Mouse (Mus musculus) MEL (cell line): ENCODE results near the gene Cacna1h. TPM values are rescaled to one million over a fixed set of nuclear protein-coding genes. Genes with fewer than 3 reads are reported as not detected.

Source experiments
- DNase-seq: peaks from one replicate; pipeline ENCODE4 v3.0.0; 2011; ENCODE audit warnings: low read depth, low spot score
- H3K27ac ChIP-seq: 2 replicates; pipeline ENCODE4 v1.5.1; 2012; ENCODE audit warnings: low read depth, mild to moderate bottlenecking, control low read depth, low read length, moderate library complexity; ENCODE audit not compliant: control insufficient read depth
- H3K27me3 ChIP-seq, 2 experiments: fragments of 150-350 bp in 1 of 2; sonication (generic) in 1 of 2; 2 replicates each; pipeline ENCODE4 v1.6.1; 2012; ENCODE audit warnings: low read length in 2 of 2, mild to moderate bottlenecking in 2 of 2, improper control_type of control experiment in 1 of 2, moderate library complexity in 1 of 2; ENCODE audit not compliant: insufficient read depth in 2 of 2, control insufficient read depth in 1 of 2
- H3K36me3 ChIP-seq, 2 experiments: 2 replicates each; pipeline ENCODE4 v1.6.1; 2012 to 2014; ENCODE audit warnings: low read length in 2 of 2, improper control_type of control experiment in 1 of 2, inconsistent platforms in 1 of 2, mild to moderate bottlenecking in 1 of 2; ENCODE audit not compliant: insufficient read depth in 2 of 2, control insufficient read depth in 1 of 2
- H3K4me1 ChIP-seq, 2 experiments: fragments of 150-350 bp in 1 of 2; sonication (generic) in 1 of 2; 2 replicates each; pipeline ENCODE4 v1.6.1; 2012; ENCODE audit warnings: low read length in 2 of 2, improper control_type of control experiment in 1 of 2, mild to moderate bottlenecking in 1 of 2; ENCODE audit not compliant: insufficient read depth in 2 of 2, control insufficient read depth in 1 of 2
- H3K4me3 ChIP-seq, 2 experiments: fragments of 150-350 bp in 1 of 2; sonication (generic) in 1 of 2; 2 replicates each; pipeline ENCODE4 v1.5.1; 2012; ENCODE audit warnings: low read depth in 2 of 2, low read length in 2 of 2, mild to moderate bottlenecking in 2 of 2, moderate library complexity in 2 of 2, control low read depth in 1 of 2, improper control_type of control experiment in 1 of 2; ENCODE audit not compliant: control insufficient read depth in 1 of 2, insufficient read depth in 1 of 2
- H3K79me2 ChIP-seq: 2 replicates; pipeline ENCODE4 v1.6.1; 2012; ENCODE audit warnings: mild to moderate bottlenecking, low read length, moderate library complexity; ENCODE audit not compliant: control insufficient read depth, poor library complexity, insufficient read depth
- H3K9ac ChIP-seq: 2 replicates; pipeline ENCODE4 v1.6.1; 2012; ENCODE audit warnings: low read depth, mild to moderate bottlenecking, control low read depth, low read length, moderate library complexity; ENCODE audit not compliant: control insufficient read depth, poor library complexity, severe bottlenecking
- H3K9me3 ChIP-seq: fragments of 150-350 bp; sonication (generic); replicated peaks from 2 replicates; pipeline ENCODE4 v1.6.1; 2012; ENCODE audit warnings: mild to moderate bottlenecking, low read length, improper control_type of control experiment, moderate library complexity; ENCODE audit not compliant: insufficient read depth
- CHD1 ChIP-seq: IDR thresholded peaks from 2 replicates; pipeline ENCODE4 v1.6.1; 2012; ENCODE audit warnings: low read depth, mild to moderate bottlenecking, inconsistent platforms, low read length, improper control_type of control experiment
- CHD2 ChIP-seq: IDR thresholded peaks from 2 replicates; pipeline ENCODE4 v1.6.1; 2011; ENCODE audit warnings: low read length, improper control_type of control experiment
- CTCF ChIP-seq, 3 experiments: IDR thresholded peaks in 2 of 3; conservative IDR thresholded peaks in 1 of 3; 2 replicates each; pipeline ENCODE4 v1.5.1; 2011 to 2012; ENCODE audit warnings: low read length in 3 of 3, low read depth in 2 of 3, mild to moderate bottlenecking in 2 of 3, improper control_type of control experiment in 1 of 3, inconsistent platforms in 1 of 3, mixed read lengths in 1 of 3, moderate library complexity in 1 of 3; ENCODE audit not compliant: control insufficient read depth in 1 of 3, insufficient read depth in 1 of 3, poor library complexity in 1 of 3, severe bottlenecking in 1 of 3
- ELF1 ChIP-seq: IDR thresholded peaks from 2 replicates; pipeline ENCODE4 v1.6.1; 2014; ENCODE audit warnings: low read depth, mild to moderate bottlenecking, inconsistent platforms, low read length, improper control_type of control experiment, moderate library complexity
- ETS1 ChIP-seq: IDR thresholded peaks from 2 replicates; pipeline ENCODE4 v1.6.1; 2012; ENCODE audit warnings: low read depth, mild to moderate bottlenecking, inconsistent platforms, low read length, improper control_type of control experiment, moderate library complexity
- GABPA ChIP-seq: IDR thresholded peaks from 2 replicates; pipeline ENCODE4 v1.6.1; 2012; ENCODE audit warnings: low read depth, mild to moderate bottlenecking, inconsistent platforms, low read length, improper control_type of control experiment, moderate library complexity
- JUND ChIP-seq: IDR thresholded peaks from 2 replicates; pipeline ENCODE4 v1.6.1; 2011; ENCODE audit warnings: low read depth, mild to moderate bottlenecking, improper control_type of control experiment, low read length
- KAT2A ChIP-seq: conservative IDR thresholded peaks from 2 replicates; pipeline ENCODE4 v1.6.1; 2012; ENCODE audit warnings: low read depth, low read length, improper control_type of control experiment, inconsistent platforms
- MEF2A ChIP-seq: IDR thresholded peaks from 2 replicates; pipeline ENCODE4 v1.6.1; 2014; ENCODE audit warnings: low read depth, mild to moderate bottlenecking, inconsistent platforms, low read length, improper control_type of control experiment; ENCODE audit not compliant: poor library complexity, insufficient replicate concordance, severe bottlenecking; ENCODE audit errors: extremely low read depth
- MYB ChIP-seq: IDR thresholded peaks from 2 replicates; pipeline ENCODE4 v1.6.1; 2011; ENCODE audit warnings: mild to moderate bottlenecking, low read depth, low read length, improper control_type of control experiment
- MYC ChIP-seq: IDR thresholded peaks from 2 replicates; pipeline ENCODE4 v1.6.1; 2011; ENCODE audit warnings: low read depth, mild to moderate bottlenecking, low read length, improper control_type of control experiment, moderate library complexity
- NELFE ChIP-seq: IDR thresholded peaks from 2 replicates; pipeline ENCODE4 v1.6.1; 2011; ENCODE audit warnings: low read depth, low read length, improper control_type of control experiment
- POLR2A ChIP-seq, 2 experiments: IDR thresholded peaks; 2 replicates each; pipeline ENCODE4 v1.6.1; 2011 to 2012; ENCODE audit warnings: low read length in 2 of 2, mild to moderate bottlenecking in 2 of 2, control low read depth in 1 of 2, improper control_type of control experiment in 1 of 2, low read depth in 1 of 2, moderate library complexity in 1 of 2; ENCODE audit not compliant: control insufficient read depth in 1 of 2, insufficient read depth in 1 of 2, poor library complexity in 1 of 2
- POLR2AphosphoS2 ChIP-seq: IDR thresholded peaks from 2 replicates; pipeline ENCODE4 v1.6.1; 2011; ENCODE audit warnings: low read length, improper control_type of control experiment
- POLR2AphosphoS5 ChIP-seq: IDR thresholded peaks from 2 replicates; pipeline ENCODE4 v1.6.1; 2012; ENCODE audit warnings: low read depth, borderline replicate concordance, mild to moderate bottlenecking, inconsistent platforms, low read length, moderate library complexity, mixed read lengths
- TAL1 ChIP-seq: IDR thresholded peaks from 2 replicates; pipeline ENCODE4 v1.6.1; 2012; ENCODE audit warnings: mild to moderate bottlenecking, inconsistent platforms, low read length, moderate library complexity, mixed read lengths
- TCF12 ChIP-seq: IDR thresholded peaks from 2 replicates; pipeline ENCODE4 v1.6.1; 2014; ENCODE audit warnings: low read depth, mild to moderate bottlenecking, inconsistent platforms, low read length, improper control_type of control experiment, moderate library complexity
- UBTF ChIP-seq: IDR thresholded peaks from 2 replicates; pipeline ENCODE4 v1.6.1; 2012; ENCODE audit warnings: low read depth, mild to moderate bottlenecking, inconsistent platforms, low read length, improper control_type of control experiment, moderate library complexity, borderline replicate concordance; ENCODE audit not compliant: insufficient read depth
- USF1 ChIP-seq: IDR thresholded peaks from 2 replicates; pipeline ENCODE4 v1.6.1; 2014; ENCODE audit warnings: low read depth, mild to moderate bottlenecking, inconsistent platforms, low read length, improper control_type of control experiment, moderate library complexity
- ZC3H11A ChIP-seq: IDR thresholded peaks from 2 replicates; pipeline ENCODE4 v1.6.1; 2012; ENCODE audit warnings: low read depth, mild to moderate bottlenecking, inconsistent platforms, low read length, improper control_type of control experiment
- ZKSCAN1 ChIP-seq: IDR thresholded peaks from 2 replicates; pipeline ENCODE4 v1.6.1; 2012; ENCODE audit warnings: low read depth, mild to moderate bottlenecking, inconsistent platforms, low read length, improper control_type of control experiment, moderate library complexity
- ZMIZ1 ChIP-seq: IDR thresholded peaks from 2 replicates; pipeline ENCODE4 v1.6.1; 2012; ENCODE audit warnings: low read depth, mild to moderate bottlenecking, inconsistent platforms, low read length, improper control_type of control experiment, moderate library complexity
- ZNF384 ChIP-seq: IDR thresholded peaks from 2 replicates; pipeline ENCODE4 v1.6.1; 2012; ENCODE audit warnings: low read depth, mild to moderate bottlenecking, inconsistent platforms, low read length, improper control_type of control experiment
- polyA plus RNA-seq, 2 experiments: library from polyadenylated mRNA; stranded (reverse) in 1 of 2; unstranded in 1 of 2; fragments of >175 nt in 1 of 2; fragments of >200 nt in 1 of 2; gene quantifications; 2 replicates each; pipeline versions ENCODE4 v1.2.1 to v1.2.4; 2012; ENCODE audit warnings: low replicate concordance in 2 of 2, low read depth in 1 of 2; ENCODE audit not compliant: insufficient read length in 2 of 2, insufficient read depth in 1 of 2, missing spikeins in 1 of 2
- total RNA-seq: library from RNA; depleted of rRNA; stranded (reverse); fragments of 300-350 nt; gene quantifications from 2 replicates; pipeline ENCODE4 v1.2.3, GENCODE M21; 2012

Gene Cacna1h
- total and polyA plus RNA-seq, 3 experiments = 0.25 to 0.31 TPM; not detected in 1

DNA sequence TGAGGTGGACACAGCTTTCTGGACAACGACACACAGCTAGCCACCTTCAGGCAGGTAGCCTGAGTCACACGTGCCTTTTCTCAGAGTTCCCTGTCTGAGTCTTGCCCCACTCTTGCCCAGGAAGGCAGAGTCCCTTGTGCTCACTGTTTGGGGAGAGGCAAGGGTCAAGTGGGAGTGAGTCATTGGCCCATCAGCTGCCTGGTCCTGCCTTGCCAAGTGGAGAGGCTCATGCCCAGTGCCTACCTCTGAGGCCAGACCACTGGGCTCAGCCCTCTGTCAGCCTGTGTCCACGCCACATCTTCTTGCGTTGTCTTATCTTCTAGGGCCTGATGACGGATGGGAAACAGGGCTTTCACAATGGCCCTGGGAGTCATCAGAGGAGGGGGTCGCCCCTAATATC, 34.2 kb upstream of the Cacna1h start:
- H3K4me1 ChIP-seq = no peaks in the 10 kb centered on the region
- no peaks in the 10 kb centered on the region for H3K9me3 ChIP-seq
- H3K27me3 ChIP-seq = peaks cover 2 to 3% of the 10 kb centered on the region in 2 experiments; a peak in 3 of 4 replicates
- no peak overlapping the region for H3K4me3 ChIP-seq
- no peaks in the 10 kb centered on the region for H3K36me3 ChIP-seq
- H3K27ac ChIP-seq = no peak overlapping the region
- H3K9ac ChIP-seq = no peak overlapping the region
- no peaks in the 10 kb centered on the region for H3K79me2 ChIP-seq
- no peak for DNase-seq
- TF ChIP-seq POLR2A (IDR thresholded peaks at IDR 0.05; ENCODE audit: control insufficient read depth in 1 of 2, insufficient read depth in 1 of 2, low read depth in 1 of 2, low read length in 2 of 2, poor library complexity in 1 of 2) = no peak

DNA sequence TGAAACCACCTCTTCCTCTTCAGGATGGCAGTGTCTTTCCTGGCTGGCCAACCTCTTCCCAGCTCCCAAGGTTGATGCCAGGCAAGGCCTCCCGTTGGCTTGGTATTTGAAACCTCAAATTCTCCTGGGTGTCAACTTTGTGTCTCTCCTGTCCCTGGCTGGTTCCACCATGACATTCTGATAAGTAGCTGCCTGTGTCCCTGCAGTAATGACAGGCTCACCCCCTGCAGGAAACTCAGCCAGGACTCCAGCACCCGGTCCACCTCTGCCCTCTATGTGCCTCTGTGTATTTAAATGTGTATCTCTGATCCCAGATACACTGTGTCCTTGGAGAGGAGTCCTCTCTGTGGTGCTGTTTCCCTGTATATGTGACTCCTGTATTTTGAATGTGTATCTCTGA, 32.7 kb upstream of the Cacna1h start:
- no peak overlapping the region for H3K27ac ChIP-seq
- peaks cover 2 to 3% of the 10 kb centered on the region in 2 experiments; a peak in 3 of 4 replicates for H3K27me3 ChIP-seq
- TF ChIP-seq MEF2A (no peak), ETS1 (no peak), CTCF (IDR thresholded peaks at IDR 0.05 in 2 of 3, conservative IDR thresholded peaks at IDR 0.05 in 1 of 3; ENCODE audit: control insufficient read depth in 1 of 3, insufficient read depth in 1 of 3, low read depth in 2 of 3, low read length in 3 of 3, poor library complexity in 1 of 3, severe bottlenecking in 1 of 3) (no peak), CHD1 (no peak), POLR2AphosphoS5 (no peak), KAT2A (no peak), POLR2AphosphoS2 (no peak), UBTF (no peak), MYC (no peak), MYB (no peak), POLR2A (IDR thresholded peaks at IDR 0.05; ENCODE audit: control insufficient read depth in 1 of 2, insufficient read depth in 1 of 2, low read depth in 1 of 2, low read length in 2 of 2, poor library complexity in 1 of 2) (no peak), TCF12 (no peak), ZC3H11A (no peak), GABPA (no peak)
- no peak for DNase-seq
- no peak overlapping the region for H3K4me3 ChIP-seq
- H3K36me3 ChIP-seq = no peaks in the 10 kb centered on the region
- H3K79me2 ChIP-seq = no peaks in the 10 kb centered on the region
- no peak overlapping the region for H3K9ac ChIP-seq
- no peaks in the 10 kb centered on the region for H3K9me3 ChIP-seq
- no peaks in the 10 kb centered on the region for H3K4me1 ChIP-seq

DNA sequence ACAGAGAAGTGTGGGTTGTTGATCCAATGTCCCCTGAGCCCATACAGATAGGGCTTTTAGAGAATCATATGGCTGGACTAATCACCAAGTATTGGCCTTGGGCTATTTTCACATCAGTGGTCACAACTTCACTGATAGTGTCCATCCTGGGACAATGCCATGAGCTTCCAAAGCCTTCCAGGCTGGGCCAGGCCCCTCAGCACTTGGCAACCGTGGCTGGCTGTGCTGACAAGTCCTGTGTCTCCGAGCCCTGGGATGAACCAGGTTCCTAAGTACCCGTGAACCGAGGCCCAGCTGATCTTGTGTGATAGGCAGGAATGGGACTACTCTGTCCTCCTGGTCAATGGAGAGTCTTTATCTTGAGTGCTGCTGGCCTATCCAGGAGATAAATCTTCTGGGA, 30.5 kb upstream of the Cacna1h start:
- Histone ChIP-seq H3K36me3 (no peaks in the 10 kb centered on the region), H3K4me3 (no peak overlapping the region), H3K27ac (no peak overlapping the region), H3K9me3 (no peaks in the 10 kb centered on the region), H3K79me2 (no peaks in the 10 kb centered on the region), H3K9ac (no peak overlapping the region), H3K4me1 (no peaks in the 10 kb centered on the region), H3K27me3 (peaks cover 2 to 3% of the 10 kb centered on the region in 2 experiments; a peak in 3 of 4 replicates)
- TF ChIP-seq CHD2 = no peak
- no peak for TF ChIP-seq KAT2A
- TF ChIP-seq ZKSCAN1 = no peak
- no peak for TF ChIP-seq ZNF384
- no peak for TF ChIP-seq JUND
- no peak for TF ChIP-seq MYB
- TF ChIP-seq ZMIZ1 = no peak
- no peak for TF ChIP-seq TAL1
- no peak for TF ChIP-seq ELF1
- no peak for TF ChIP-seq NELFE
- no peak for TF ChIP-seq USF1
- no peak for DNase-seq
